Mouse (Mus musculus): Measurements from ENCODE around the gene Gm11032.

- TF ChIP-seq CTCF (IDR thresholded peaks at IDR 0.05; ENCODE audit: low read depth, low read length), result no peak
- no peak for TF ChIP-seq GATA1 (IDR thresholded peaks at IDR 0.05; ENCODE audit: borderline replicate concordance, low read length)
- TF ChIP-seq TAL1 (conservative IDR thresholded peaks at IDR 0.05; ENCODE audit: low read depth, low read length), result no peak
- no peak for TF ChIP-seq POLR2AphosphoS5 (IDR thresholded peaks at IDR 0.05; ENCODE audit: insufficient replicate concordance, low read depth, low read length)
- no peak for TF ChIP-seq GATA2 (IDR thresholded peaks at IDR 0.05; ENCODE audit: borderline replicate concordance, low read depth, low read length)
Observed at GRCm38 (mm10) chr11:4627636-4628035, 7.8 kb downstream of the Gm11032 start.
